Mouse (Mus musculus) neural tube, embryonic 12.5 days (tissue): ENCODE measurements around the gene Pbx1. TPM values are rescaled to one million over a fixed set of nuclear protein-coding genes. Genes with fewer than 3 reads are reported as not detected.

Experiments
- ATAC-seq: fragments of 200-750 bp; cut with Nextera tagmentation; 2 replicates; pipeline ENCODE4 v1.8.0; 2017; ENCODE audit warnings: low read depth, mild to moderate bottlenecking, moderate TSS enrichment, moderate library complexity; ENCODE audit not compliant: low FRiP score
- H3K27ac ChIP-seq: fragments of 300-500 bp; sonication (generic); 2 replicates; pipeline ENCODE4 v1.5.1; 2016
- H3K27me3 ChIP-seq: fragments of 300-500 bp; sonication (generic); replicated peaks from 2 replicates; pipeline ENCODE4 v1.6.1; 2016; ENCODE audit warnings: mild to moderate bottlenecking
- H3K36me3 ChIP-seq: fragments of 300-500 bp; sonication (generic); 2 replicates; pipeline ENCODE4 v1.6.1; 2016; ENCODE audit warnings: mild to moderate bottlenecking
- H3K4me1 ChIP-seq: fragments of 300-500 bp; sonication (generic); 2 replicates; pipeline ENCODE4 v1.6.1; 2016
- H3K4me2 ChIP-seq: fragments of 300-500 bp; sonication (generic); replicated peaks from 2 replicates; pipeline ENCODE4 v1.6.1; 2016; ENCODE audit warnings: mild to moderate bottlenecking
- H3K4me3 ChIP-seq: fragments of 300-500 bp; sonication (generic); 2 replicates; pipeline ENCODE4 v1.5.1; 2016
- H3K9ac ChIP-seq: fragments of 300-500 bp; sonication (generic); 2 replicates; pipeline ENCODE4 v1.6.1; 2016; ENCODE audit warnings: mild to moderate bottlenecking
- H3K9me3 ChIP-seq: fragments of 300-500 bp; sonication (generic); 2 replicates; pipeline ENCODE4 v1.6.1; 2016; ENCODE audit warnings: mild to moderate bottlenecking
- WGBS: fragments of 180-500 bp; shearing (Covaris S2); methylation state at CpG from one replicate; pipeline ENCODE4 v1.1.7; 2016; 5-methylcytosine and 5-hydroxymethylcytosine counted together
- polyA plus RNA-seq: library from polyadenylated mRNA; unstranded; fragments of >200 nt; fragmentation: Nextera tagmentation; extraction: Ambion mirVana; gene quantifications from 2 replicates; pipeline ENCODE4 v1.2.1, GENCODE M21; 2016

Pbx1 gene
- polyA plus RNA-seq, 1 experiment from 2014 or later = 43.9 TPM

- Histone ChIP-seq H3K4me2 (no peak overlapping the region), H3K27ac (no peak overlapping the region), H3K9me3 (no peaks in the 10 kb centered on the region), H3K4me1 (peaks cover 32% of the 10 kb centered on the region), H3K4me3 (no peak overlapping the region), H3K36me3 (peaks cover 10% of the 10 kb centered on the region), H3K9ac (no peak overlapping the region), H3K27me3 (no peaks in the 10 kb centered on the region)
- ATAC-seq = no peak
- 84% methylated on average over 6 of the region's 6 CpGs for WGBS
Observed at GRCm38 (mm10) chr1:168394535-168394934, 37.5 kb downstream of the Pbx1 start.

- H3K4me1 ChIP-seq = peaks cover 32% of the 10 kb centered on the region
- ATAC-seq = no peak
- 71% methylated on average over 4 of the region's 4 CpGs for WGBS
- no peaks in the 10 kb centered on the region for H3K27me3 ChIP-seq
- H3K4me2 ChIP-seq = no peak overlapping the region
- H3K4me3 ChIP-seq = no peak overlapping the region
- no peak overlapping the region for H3K27ac ChIP-seq
- H3K36me3 ChIP-seq = peaks cover 10% of the 10 kb centered on the region
- no peaks in the 10 kb centered on the region for H3K9me3 ChIP-seq
- no peak overlapping the region for H3K9ac ChIP-seq
Observed at GRCm38 (mm10) chr1:168393456-168393855, 38.6 kb downstream of the Pbx1 start.

- Histone ChIP-seq H3K27ac (no peak overlapping the region), H3K4me1 (peaks cover 32% of the 10 kb centered on the region)
- 23% methylated on average over 5 of the region's 5 CpGs for WGBS
Observed at GRCm38 (mm10) chr1:168392500-168392853, 39.6 kb downstream of the Pbx1 start.

GRCm38 (mm10) chr1:168391617-168392499, 40.2 kb downstream of the Pbx1 start:
- 27% methylated on average over 20 of the region's 20 CpGs for WGBS
- Histone ChIP-seq H3K4me2 (peak overlapping the region; percentile 34), H3K9me3 (no peaks in the 10 kb centered on the region), H3K36me3 (peaks cover 6% of the 10 kb centered on the region; the same call in 1 of the 2 replicates), H3K9ac (no peak overlapping the region), H3K27ac (no peak overlapping the region), H3K4me3 (no peak overlapping the region), H3K4me1 (peaks cover 33% of the 10 kb centered on the region), H3K27me3 (no peaks in the 10 kb centered on the region)
- peak; percentile 70 for ATAC-seq

More at GRCm38 (mm10) chr1:168392500-168392853, 39.6 kb downstream of the Pbx1 start:
- ATAC-seq = peak; percentile 54
- peak overlapping the region; percentile 34 for H3K4me2 ChIP-seq
- no peaks in the 10 kb centered on the region for H3K9me3 ChIP-seq
- peaks cover 10% of the 10 kb centered on the region for H3K36me3 ChIP-seq
- no peaks in the 10 kb centered on the region for H3K27me3 ChIP-seq
- no peak overlapping the region for H3K4me3 ChIP-seq
- no peak overlapping the region for H3K9ac ChIP-seq

- H3K9me3 ChIP-seq = no peaks in the 10 kb centered on the region
- no peak for ATAC-seq
- H3K9ac ChIP-seq = no peak overlapping the region
- peaks cover 4% of the 10 kb centered on the region; the same call in 1 of the 2 replicates for H3K36me3 ChIP-seq
- peaks cover 44% of the 10 kb centered on the region for H3K4me1 ChIP-seq
- H3K4me3 ChIP-seq = no peak overlapping the region
- H3K27ac ChIP-seq = no peak overlapping the region
- H3K4me2 ChIP-seq = no peak overlapping the region
- no peaks in the 10 kb centered on the region for H3K27me3 ChIP-seq
Observed at GRCm38 (mm10) chr1:168390748-168391147, 41.3 kb downstream of the Pbx1 start.

GRCm38 (mm10) chr1:168386159-168386558, 45.9 kb downstream of the Pbx1 start:
- H3K36me3 ChIP-seq = no peaks in the 10 kb centered on the region
- H3K9me3 ChIP-seq = no peaks in the 10 kb centered on the region
- no peak overlapping the region for H3K27ac ChIP-seq
- ATAC-seq = no peak
- H3K4me1 ChIP-seq = peaks cover 58% of the 10 kb centered on the region
- no peak overlapping the region for H3K4me2 ChIP-seq
- no peak overlapping the region for H3K9ac ChIP-seq
- WGBS = 71% methylated on average over 6 of the region's 6 CpGs
- no peak overlapping the region for H3K4me3 ChIP-seq
- no peaks in the 10 kb centered on the region for H3K27me3 ChIP-seq

- Histone ChIP-seq H3K9ac (0 out of 2 replicates have a peak overlapping the region, but pooled peaks have one; percentile 0), H3K4me2 (peak overlapping the region; percentile 24), H3K9me3 (no peaks in the 10 kb centered on the region), H3K27ac (0 out of 2 replicates have a peak overlapping the region, but pooled peaks have one; percentile 2), H3K4me1 (peaks cover 72% of the 10 kb centered on the region), H3K27me3 (no peaks in the 10 kb centered on the region), H3K36me3 (no peaks in the 10 kb centered on the region; the same call in 1 of the 2 replicates), H3K4me3 (no peak overlapping the region)
- ATAC-seq = no peak
- 27% methylated on average over 6 of the region's 6 CpGs for WGBS
Observed at GRCm38 (mm10) chr1:168384594-168384955, 47.5 kb downstream of the Pbx1 start.

GRCm38 (mm10) chr1:168383832-168384593, 48.1 kb downstream of the Pbx1 start:
- Histone ChIP-seq H3K9me3 (no peaks in the 10 kb centered on the region), H3K9ac (0 out of 2 replicates have a peak overlapping the region, but pooled peaks have one; percentile 0), H3K4me3 (no peak overlapping the region), H3K4me1 (peaks cover 78% of the 10 kb centered on the region), H3K36me3 (no peaks in the 10 kb centered on the region; the same call in 1 of the 2 replicates), H3K4me2 (peak overlapping the region; percentile 24), H3K27ac (0 out of 2 replicates have a peak overlapping the region, but pooled peaks have one; percentile 2), H3K27me3 (no peaks in the 10 kb centered on the region)
- WGBS = 18% methylated on average over 5 of the region's 5 CpGs
- ATAC-seq = no peak

- WGBS = 6% methylated on average over 4 of the region's 4 CpGs
- H3K27ac ChIP-seq = no peak overlapping the region
- H3K4me1 ChIP-seq = peaks cover 78% of the 10 kb centered on the region
- 0 out of 2 replicates have a peak, but pooled peaks have one; percentile 35 for ATAC-seq
- H3K36me3 ChIP-seq = no peaks in the 10 kb centered on the region; the same call in 1 of the 2 replicates
- H3K9ac ChIP-seq = 0 out of 2 replicates have a peak overlapping the region, but pooled peaks have one; percentile 1
- no peaks in the 10 kb centered on the region for H3K9me3 ChIP-seq
- H3K4me3 ChIP-seq = no peak overlapping the region
- H3K4me2 ChIP-seq = no peak overlapping the region
- no peaks in the 10 kb centered on the region for H3K27me3 ChIP-seq
Observed at GRCm38 (mm10) chr1:168382823-168383157, 49.3 kb downstream of the Pbx1 start.

GRCm38 (mm10) chr1:168382106-168382822, 49.8 kb downstream of the Pbx1 start:
- no peaks in the 10 kb centered on the region for H3K27me3 ChIP-seq
- H3K9me3 ChIP-seq = no peaks in the 10 kb centered on the region
- no peaks in the 10 kb centered on the region; the same call in 1 of the 2 replicates for H3K36me3 ChIP-seq
- no peak overlapping the region for H3K9ac ChIP-seq
- no peak overlapping the region for H3K4me2 ChIP-seq
- ATAC-seq = no peak
- H3K4me1 ChIP-seq = peaks cover 78% of the 10 kb centered on the region
- no peak overlapping the region for H3K4me3 ChIP-seq
- 22% methylated on average over 9 of the region's 9 CpGs for WGBS
- no peak overlapping the region for H3K27ac ChIP-seq

- no peaks in the 10 kb centered on the region for H3K27me3 ChIP-seq
- no peaks in the 10 kb centered on the region; the same call in 1 of the 2 replicates for H3K36me3 ChIP-seq
- peaks cover 73% of the 10 kb centered on the region for H3K4me1 ChIP-seq
- H3K9ac ChIP-seq = no peak overlapping the region
- no peak overlapping the region for H3K4me2 ChIP-seq
- ATAC-seq = no peak
- no peak overlapping the region for H3K4me3 ChIP-seq
- WGBS = 59% methylated on average over 4 of the region's 4 CpGs
- H3K27ac ChIP-seq = no peak overlapping the region
- H3K9me3 ChIP-seq = no peaks in the 10 kb centered on the region
Observed at GRCm38 (mm10) chr1:168381451-168381850, 50.6 kb downstream of the Pbx1 start.
